Mouse (Mus musculus) frontal cortex, postnatal 36 days (tissue): ENCODE data around the gene Cspg4.
"Not testable (repeated sequence)": the region's sequence is repeated elsewhere in the genome, so short reads cannot be mapped to it uniquely, and the experiment has no call there.

Experiments used
- DNase-seq, 2 experiments: peaks; one replicate each; pipeline ENCODE4 v3.0.0; 2022; ENCODE audit warnings: low spot score in 2 of 2

Gene Cspg4

DNA sequence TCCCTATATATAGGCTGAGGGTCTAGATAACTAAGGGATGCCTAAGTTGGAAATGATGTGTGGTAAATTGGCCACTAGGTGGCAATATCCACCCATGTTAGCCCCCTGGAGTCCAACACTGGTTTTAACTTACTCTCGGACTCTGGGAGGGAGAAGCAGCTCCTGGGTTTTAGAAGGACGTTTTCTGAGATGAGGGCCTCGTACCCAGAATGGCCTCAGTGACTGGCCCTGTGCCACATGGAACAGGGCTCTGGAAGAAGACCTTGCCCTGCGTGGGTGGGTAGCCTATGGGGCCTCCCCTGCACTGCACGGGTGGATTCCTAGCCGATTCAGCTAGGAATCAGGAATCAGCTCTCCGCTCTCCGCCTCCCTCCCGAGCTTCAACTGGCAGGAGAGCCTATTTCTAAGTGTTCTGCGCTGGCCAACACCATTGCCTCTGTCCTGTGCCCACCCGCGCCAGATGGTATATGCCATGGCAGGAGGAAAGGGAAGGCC lies 26.7 kb downstream of the Cspg4 start:
- peak; percentile 70 to 85 for DNase-seq

DNA sequence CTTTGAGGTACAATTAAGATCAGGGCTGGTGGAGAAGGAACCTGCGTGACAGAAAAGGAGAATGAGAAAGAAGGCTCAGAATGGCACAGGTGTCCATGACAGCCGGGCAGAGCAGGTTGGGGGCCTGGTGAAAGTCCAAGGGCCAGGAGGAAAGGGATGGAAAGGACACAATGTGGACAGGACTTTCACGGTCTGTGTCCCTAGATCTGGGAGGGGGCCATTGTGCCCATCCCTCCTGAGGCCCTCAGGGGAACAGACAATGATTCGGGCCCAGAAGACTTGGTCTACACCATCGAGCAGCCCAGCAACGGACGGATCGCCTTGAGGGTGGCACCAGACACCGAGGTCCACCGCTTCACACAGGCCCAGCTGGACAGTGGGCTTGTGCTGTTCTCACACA lies 27.3 kb downstream of the Cspg4 start:
- DNase-seq, result no peak

DNA sequence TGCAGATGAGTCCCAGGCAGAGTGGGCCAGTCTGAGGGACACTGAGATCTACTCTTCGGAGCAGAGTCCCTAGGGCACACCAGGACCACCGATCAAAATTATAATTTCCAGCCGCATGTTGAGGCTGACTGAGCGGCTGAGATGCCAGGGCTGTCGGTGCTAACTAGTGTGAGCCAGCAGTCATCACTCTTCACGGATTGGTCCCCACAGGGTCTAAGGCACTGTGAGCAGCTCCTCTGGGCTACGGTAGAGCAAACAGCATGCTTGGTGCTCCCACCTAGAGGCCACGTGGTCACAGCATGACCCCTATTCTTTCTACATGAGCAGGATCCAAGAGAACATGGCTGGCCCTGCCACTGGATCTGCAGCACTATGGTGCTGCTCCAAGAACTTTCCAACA lies 28.5 kb downstream of the Cspg4 start:
- no peak for DNase-seq

DNA sequence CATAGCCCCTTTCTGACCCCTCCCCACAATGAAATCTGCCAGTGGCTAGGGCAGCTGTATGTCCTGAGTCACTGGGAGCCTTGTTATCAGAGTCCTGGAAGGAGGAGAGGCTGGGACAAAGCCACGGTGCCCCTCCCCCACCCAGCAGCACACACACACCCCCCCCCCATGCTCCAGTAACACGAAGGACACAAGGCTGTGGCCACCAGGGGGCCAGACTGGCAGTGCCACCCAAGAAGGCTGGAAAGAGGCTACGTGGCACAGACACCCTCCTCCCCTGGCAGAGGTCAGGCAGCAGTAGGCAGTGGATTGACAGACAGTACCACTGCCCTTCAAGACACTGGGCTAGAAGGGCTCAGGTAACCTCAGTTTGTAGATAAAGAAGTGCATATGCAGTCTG lies 29.2 kb downstream of the Cspg4 start:
- DNase-seq, result no peak

DNA sequence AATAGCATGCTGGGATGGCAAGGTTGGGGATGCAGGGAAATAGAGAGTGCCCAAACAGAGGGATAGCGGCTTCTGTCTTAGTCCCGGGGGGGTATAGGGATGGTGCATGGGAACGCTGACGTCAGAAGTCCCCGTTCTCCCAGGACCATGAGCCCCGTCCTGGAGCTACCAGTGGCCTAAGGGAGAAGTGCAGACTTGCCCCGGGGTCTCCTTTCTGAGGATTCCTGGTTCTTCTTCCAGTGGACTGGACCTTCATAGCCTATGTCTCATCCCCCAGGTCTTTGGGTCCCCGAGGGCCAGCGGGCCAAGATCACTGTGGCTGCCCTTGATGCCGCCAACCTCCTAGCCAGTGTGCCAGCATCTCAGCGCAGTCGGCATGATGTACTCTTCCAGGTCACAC lies 31.9 kb downstream of the Cspg4 start:
- DNase-seq, result no peak

DNA sequence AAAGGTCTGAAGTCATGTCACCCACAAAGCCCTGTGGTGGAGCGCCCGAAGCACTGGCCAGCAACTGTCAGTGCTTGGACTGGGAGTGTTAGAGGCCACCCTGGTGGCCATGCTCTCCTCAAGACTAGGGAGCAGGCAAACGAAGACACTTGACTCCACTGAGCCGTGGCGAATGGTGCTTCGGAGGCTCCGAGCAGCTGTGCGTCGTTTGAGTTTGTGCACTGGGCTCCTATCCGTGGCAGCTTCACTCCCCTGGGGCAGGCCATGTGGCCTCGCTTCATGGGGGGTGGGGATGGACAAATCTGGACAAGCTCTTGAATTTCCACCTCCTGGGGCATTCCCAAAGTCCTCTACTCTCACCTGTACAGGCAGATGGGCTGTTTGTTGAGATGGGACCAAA lies 34.6 kb downstream of the Cspg4 start:
- no peak for DNase-seq

DNA sequence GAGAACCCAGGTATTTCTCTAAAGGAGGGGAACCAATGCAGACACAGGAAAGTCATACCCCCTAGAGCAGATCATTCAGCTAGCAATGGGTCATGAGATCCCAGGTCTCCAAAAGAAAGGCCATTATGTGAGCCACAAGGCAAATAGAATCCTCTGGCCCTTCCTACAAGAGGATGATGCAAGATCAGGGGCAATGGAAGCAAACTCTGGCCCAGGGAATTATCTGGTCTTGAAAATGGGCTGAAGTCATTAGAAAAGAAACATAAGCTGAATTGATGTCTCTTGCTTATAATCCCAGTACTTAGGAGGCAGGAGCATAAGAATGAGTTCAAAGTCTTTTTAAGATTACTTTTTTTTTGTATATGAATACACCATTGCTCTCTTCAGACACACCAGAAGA lies 35.2 kb downstream of the Cspg4 start:
- DNase-seq, result no peak

DNA sequence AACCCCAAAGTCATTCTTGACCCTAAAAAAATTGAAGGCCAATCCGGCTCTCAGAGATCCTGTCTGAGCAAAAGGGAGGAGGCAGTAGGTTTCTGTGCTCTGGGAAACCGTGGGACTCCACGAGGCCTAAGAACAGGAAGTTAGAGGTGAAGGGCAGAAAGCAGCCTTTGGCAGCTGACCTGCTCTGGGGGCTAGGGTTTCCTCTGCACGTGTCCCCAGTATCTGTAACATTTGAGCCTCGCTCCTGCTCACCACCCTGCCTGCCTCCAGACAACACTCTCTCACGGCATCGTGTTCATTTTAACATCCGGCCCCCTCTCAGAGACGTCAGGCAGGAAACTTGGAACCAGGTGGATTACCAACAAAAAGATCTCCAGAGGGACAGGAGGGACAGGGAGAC lies 35.7 kb downstream of the Cspg4 start:
- no peak for DNase-seq

DNA sequence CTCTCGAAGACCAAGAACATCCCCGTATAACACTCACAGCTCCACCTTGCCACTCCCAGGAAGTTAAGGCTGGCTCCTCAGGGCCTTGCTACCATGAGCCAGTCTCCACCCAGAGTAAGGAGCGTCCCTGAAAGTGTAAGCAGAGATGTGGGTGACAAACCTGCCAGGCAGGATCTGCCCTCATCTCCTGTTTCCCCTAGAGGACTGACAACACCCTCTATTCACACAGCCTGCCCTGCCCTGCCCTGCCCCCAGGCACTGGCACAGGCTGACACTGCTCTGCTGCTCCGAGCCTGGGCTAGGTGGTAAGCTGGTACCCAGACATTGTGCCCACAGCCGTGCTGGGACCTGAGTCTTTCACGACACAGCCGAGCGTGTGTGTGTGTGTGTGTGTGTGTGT lies 36.4 kb downstream of the Cspg4 start:
- DNase-seq, result no peak

DNA sequence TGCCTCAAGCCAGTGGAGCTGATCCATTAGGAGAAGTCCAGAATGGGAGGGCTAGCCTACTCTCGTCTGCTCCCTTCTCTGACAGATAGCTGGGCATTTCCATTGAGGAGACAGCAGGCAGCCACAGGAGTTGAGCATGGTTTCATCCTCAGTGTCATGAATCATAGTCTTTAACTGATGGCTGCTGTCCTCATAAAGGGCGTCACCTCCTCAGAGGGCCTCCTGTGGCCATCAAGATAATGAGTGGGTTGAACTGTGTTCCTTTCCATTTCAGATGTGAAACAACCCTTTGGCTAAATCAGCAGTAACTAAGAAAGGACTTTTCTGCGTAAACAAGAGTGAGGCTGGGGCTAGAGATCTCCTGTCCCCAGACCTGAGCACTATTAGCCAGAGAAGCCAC lies 38.8 kb downstream of the Cspg4 start:
- DNase-seq, result no peak

DNA sequence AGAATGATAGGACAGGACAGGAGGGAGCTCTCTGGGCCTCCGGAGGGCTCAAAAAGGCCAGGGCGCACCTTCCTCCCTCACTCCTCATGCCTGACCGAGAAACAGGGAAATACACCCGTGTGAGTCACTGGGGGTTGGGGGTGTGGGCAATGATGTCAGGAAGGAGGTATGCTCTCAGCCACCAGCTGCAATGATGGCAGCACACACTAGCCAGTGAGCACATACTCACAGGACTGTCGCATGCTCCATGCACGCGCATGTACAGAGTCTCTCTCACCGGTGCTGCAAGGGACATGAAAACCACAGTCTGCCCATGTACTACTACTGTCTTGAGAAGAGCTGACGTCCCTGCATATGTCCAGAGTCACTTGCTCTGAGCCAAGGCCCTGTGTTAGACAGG lies 42.7 kb downstream of the Cspg4 start:
- DNase-seq, result no peak

DNA sequence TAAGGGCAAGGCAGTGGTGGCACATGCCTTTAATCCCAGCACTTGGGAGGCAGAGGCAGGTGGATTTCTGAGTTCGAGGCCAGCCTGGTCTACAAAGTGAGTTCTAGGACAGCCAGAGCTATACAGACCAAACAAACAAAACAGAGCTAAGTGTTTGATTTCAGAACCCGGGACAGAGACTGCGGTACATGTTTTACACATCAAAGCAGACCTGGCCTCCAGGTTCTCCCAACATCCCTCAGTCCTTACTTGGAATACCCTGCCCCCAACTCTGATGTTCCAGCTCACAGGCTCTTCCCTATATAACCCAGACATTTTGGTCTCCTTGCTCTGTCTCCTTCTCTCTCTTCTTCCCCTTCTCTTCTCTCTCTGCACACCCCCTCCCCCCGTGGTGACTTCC lies 45.2 kb downstream of the Cspg4 start:
- not testable (repeated sequence) for DNase-seq

DNA sequence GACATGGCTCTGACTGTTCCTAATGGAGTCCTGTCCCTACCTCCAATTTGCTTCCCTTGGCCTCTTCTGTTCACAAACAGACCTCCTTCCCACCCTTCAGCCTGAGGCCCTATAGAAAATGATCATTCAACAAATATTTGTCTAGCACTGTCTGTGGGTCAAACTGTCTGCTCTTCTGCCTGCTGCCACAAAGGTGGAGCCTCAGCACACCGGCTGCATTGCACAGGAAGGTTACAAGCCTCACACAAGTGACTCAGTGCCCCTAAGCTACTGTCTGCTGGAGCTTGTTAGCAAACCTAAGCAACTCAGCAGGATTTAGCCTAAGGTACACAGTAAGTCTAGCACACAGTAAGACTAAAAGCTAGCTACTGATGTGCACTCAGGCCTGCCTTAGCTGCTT lies 46.2 kb downstream of the Cspg4 start:
- DNase-seq, result no peak

DNA sequence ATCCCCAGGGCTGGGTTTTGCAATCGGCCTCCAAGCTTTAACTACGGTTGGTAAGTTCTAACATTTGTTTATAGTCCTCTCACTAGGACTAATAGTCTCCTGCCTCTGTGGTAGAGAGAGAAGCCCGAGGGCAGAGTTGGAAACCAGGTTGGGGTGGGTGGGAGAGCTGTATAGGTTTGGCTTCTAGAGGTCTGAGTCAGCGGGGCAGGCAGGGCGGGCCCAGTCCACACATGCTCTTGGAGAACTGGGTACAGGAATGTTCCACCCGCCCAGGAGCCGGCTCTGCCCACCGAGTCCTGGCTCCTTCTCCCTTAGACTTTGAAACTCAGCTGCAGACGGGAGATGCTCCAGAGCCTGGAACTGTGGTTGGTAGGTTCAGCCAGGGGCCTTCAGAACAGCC lies 49.2 kb downstream of the Cspg4 start:
- DNase-seq, result no peak

DNA sequence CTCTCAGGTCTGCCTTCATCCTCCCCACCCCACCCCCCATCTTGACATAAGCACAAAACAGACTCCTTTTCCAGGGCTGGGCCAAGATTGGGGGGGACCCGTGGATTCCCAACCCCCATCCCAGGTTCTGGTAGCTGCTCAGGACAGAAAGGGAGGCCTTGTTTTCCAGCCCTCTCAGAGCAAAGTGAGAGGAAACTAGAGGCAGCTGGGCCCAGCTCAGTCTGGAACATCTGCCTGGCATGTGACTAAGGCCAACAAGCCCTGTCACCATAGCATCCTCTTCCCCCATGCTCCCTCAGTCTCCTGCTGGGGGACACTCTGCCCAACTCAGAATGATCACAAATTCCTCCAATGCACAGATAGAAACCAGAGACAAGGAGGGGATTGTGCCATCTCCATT lies 50.3 kb downstream of the Cspg4 start:
- DNase-seq, result no peak

DNA sequence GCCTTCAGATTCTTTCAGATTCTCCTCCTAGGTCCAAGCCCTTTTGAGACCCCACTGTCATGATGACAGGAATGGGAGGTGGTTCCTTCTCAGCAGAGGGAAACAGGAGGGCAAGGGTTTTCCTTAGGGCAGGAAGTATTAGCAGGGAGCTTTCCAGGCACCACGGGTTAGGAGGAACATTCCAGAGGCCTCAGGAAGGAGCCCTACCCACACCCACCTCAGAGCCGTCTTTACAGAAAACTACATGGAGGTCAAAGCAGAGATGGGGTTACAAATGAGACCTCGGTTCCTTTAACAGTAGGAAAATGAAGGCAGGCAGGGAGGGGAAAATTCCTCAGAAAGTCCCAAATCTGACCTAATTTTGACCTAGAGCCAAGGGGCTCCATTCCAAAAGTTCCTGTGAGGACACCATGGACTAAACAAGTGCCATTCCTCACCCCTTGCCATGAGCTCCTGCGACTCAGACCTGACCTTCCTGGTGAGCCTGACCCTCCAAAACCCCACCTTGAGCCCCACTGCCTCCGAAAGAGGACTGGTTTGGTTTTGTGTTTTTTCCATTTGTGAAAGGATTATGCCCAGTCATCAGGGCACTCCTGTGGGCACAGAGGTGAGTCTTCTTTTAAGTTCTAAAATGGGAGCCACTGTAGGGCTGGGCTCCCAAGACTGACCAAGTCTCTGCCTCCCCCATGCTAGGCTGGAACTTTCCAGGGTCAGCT lies 51.0 kb downstream of the Cspg4 start:
- DNase-seq, result no peak

DNA sequence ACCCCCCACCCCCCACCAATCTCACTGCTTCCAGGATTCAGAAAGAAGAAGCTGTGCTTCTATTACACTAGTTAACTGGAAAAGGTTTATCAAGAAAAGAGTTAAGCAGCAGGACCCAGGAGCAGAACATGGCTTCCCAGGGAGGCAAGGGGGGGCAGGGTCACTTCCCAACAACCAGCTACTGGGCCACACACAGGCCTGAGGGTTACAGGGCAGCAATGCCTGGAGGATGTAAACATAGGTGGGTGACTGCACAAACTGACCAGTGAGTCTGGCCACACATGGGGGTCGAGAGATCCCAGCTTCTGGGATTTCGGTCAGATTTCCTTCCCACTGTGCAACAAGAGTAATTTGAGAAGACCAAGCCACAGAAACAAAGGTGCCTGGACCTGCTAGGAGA lies 52.3 kb downstream of the Cspg4 start:
- DNase-seq, result no peak

DNA sequence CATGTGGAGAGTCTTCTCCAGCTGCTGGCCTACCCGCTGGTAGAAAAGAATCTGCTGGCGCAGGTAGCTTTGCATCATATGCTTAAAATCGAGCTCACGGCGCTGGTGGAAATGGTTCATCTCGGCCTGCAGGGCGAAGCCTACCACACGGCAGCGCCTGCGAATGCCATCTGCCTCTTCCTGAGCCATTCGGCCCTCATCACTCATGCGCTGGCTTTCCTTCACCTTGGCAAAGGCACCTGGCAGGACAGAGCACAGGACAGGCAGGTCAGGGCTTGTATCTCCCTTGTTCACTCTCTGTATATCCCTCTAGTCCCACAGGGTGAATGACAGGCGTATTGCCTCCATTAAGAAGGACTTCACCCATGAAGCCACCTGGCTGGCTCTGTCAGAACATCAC lies 53.6 kb downstream of the Cspg4 start:
- DNase-seq, result no peak

DNA sequence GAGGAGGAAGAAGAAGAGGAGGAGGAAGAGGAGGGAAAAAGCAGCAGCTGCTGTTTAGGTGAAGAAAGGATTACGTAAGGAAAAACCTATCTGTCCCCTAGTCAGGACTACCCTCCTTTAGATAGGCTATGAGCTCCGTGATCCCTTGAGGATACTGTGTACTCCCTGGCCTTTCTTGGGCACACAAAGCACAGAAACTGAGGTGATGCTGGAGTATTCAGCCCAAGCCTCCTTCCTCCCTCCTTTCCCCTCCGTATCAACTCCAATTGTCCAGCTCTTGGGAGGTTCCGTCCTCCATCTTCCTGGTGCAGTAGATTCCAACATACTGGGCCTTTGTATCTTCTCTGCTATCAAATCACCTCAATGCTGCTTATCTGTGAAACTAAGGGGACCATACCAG lies 57.9 kb downstream of the Cspg4 start:
- DNase-seq, result no peak

DNA sequence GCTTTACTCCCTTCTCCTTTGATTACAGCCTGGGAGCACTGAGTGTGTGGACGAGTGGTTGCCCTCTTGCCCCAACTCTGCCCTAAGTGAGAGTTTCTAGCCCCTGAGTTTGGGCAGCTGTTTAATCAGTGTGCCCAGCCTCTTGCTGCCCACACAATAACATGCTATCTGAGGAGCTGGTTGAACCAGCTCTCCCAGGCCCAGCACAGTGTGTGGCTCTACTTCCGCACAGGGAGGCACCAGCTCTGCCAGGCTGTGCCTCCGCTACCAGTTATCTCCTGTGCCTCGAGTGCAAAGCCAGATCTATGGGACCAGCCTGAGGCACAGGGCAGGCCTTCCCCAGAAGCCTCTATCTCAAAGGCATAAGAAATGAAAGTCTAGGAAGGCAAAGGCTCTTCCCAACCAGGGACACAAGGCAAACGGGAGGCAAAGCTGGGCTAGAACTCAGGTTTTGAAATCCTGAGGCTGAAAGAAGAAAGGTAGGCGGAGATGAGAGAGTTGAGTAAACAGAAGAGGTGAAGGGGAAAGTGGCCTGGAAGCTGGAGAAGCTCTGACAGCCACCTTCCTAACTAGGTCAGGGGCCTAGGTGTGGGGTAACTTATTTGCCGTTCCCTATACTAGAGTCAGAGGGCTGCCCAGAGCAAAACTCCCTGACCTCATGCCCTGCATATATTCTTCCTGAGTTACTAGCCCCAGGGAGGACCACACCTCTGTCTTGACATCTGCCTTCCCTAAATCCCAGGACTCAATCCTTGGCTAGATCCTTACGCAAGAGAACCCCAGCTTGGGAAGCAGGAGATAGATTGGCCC lies 59.2 kb downstream of the Cspg4 start:
- no peak for DNase-seq

DNA sequence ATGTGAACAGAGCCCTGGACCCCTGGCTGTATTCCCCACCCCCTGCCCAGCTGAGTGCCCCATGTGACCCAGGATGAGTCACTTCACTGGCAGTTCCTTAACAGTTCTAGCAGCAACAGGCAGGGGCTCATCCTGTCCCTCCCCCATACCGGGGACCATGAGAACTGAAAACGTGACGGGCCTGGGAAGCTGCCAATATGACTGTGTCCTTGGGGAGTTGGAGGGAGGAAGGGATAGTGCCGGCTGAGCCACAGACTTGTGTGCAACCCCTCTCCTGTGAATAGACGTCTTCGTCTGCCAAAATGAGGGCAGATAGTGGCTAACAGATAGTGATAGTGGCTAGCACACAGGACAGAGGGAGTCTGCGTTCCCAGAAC lies 59.8 kb downstream of the Cspg4 start:
- DNase-seq, result peak in 1 of 2 experiments; percentile 23

DNA sequence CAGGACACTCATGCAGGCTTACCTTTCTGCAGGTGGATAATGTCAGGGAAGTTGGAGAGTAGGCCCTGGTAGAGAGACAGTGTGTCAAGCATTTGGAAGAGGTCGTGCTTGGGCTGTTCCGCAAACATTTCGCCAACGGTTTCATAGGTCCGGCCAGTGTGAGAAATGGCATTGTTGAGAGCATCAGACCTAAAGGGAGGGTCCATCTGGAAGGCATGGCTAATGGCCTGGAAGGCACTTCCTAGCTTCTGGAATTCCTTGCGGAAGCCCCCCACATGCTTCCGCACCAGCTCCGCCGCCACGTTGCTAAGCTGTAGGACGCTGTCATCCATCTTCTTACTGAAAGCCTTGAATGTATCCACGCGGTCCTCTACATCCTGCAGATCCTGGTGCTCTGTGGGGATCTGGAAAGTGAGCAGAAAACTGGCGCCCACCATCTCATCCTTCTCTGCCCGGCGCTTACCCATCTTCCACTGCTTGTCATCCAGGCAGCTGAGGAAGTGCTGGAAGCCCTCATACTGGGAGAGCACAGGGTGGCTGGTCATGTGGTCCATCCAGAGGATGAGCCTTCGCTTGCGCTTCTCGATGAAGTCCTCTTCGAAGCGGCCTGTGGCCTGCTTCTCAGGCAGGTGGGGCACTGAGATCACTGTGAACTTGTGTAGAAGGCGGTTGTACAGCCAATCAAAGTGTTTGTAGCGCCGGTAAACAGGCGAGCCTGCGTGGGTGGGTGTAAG lies 60.6 kb downstream of the Cspg4 start:
- DNase-seq, result no peak

DNA sequence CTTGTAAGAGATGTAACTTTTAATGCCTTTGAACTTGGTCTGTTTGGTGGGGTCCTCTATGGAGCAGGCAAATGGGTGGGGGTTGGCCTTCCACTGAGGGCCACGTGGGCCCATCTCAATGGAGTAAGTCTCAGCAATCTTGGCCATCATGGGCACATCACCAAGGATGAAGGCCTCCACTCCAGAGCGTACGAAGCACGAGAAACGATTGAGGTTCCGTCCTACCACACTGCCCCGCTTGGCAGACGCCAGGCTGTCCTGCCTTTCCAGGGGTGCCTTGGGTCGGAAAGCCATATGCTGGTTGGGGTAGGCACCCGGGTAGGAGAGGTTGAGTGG lies 61.2 kb downstream of the Cspg4 start:
- no peak for DNase-seq
